Mouse (Mus musculus) olfactory bulb, adult 2 months (tissue): ENCODE results near the gene Fam57b.

Experiments used
- CTCF ChIP-seq: fragments of 200-500 bp; IDR thresholded peaks from 2 replicates; pipeline ENCODE4 v1.5.1; 2012; ENCODE audit warnings: low read depth, mild to moderate bottlenecking, low read length, moderate library complexity; ENCODE audit not compliant: insufficient read depth
- POLR2A ChIP-seq: fragments of 200-500 bp; IDR thresholded peaks from 2 replicates; pipeline ENCODE4 v1.6.1; 2012; ENCODE audit warnings: mild to moderate bottlenecking, low read depth, low read length, moderate library complexity; ENCODE audit not compliant: insufficient read depth

DNA sequence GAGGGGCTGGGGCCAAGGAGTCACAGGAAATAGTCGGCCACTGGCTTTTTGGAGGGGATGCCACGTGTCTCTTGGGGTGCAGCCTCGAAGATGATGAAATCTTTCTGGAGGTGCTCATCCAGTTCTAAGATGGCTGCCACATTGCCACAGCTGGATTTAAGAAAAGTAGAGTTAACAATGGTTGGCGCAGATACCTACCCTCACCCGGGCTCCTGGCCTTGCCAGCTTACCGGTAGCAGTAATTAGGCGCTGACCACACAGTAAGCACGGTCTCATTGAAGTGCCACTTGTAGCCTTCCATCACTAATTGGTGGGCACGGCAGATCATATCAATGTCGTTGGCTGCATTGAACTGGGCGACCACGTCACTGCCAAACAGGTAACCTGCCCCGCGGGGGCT lies 11.3 kb upstream of the Fam57b start:
- TF ChIP-seq CTCF (no peak), POLR2A (no peak)
